Mouse (Mus musculus) stomach, postnatal 0 days (tissue): ENCODE data around the gene Naa10. TPM values are rescaled to one million over a fixed set of nuclear protein-coding genes. Genes with fewer than 3 reads are reported as not detected.

Source experiments
- ATAC-seq: fragments of 200-750 bp; cut with Nextera tagmentation; 2 replicates; pipeline ENCODE4 v1.8.0; 2017; ENCODE audit not compliant: low FRiP score, low TSS enrichment
- DNase-seq: peaks from one replicate; pipeline ENCODE4 v3.0.0-alpha.2; 2016; ENCODE audit warnings: low spot score
- H3K27ac ChIP-seq: fragments of 300-500 bp; sonication (generic); replicated peaks from 2 replicates; pipeline ENCODE4 v1.5.1; 2014; ENCODE audit warnings: mild to moderate bottlenecking, control low read depth
- H3K27me3 ChIP-seq: fragments of 300-500 bp; sonication (generic); 2 replicates; pipeline ENCODE4 v1.6.1; 2014; ENCODE audit warnings: low read length; ENCODE audit not compliant: control insufficient read depth, insufficient read depth
- H3K36me3 ChIP-seq: fragments of 300-500 bp; sonication (generic); 2 replicates; pipeline ENCODE4 v1.6.1; 2014; ENCODE audit warnings: low read length, mixed read lengths; ENCODE audit not compliant: control insufficient read depth, insufficient read depth
- H3K4me1 ChIP-seq: fragments of 300-500 bp; sonication (generic); replicated peaks from 2 replicates; pipeline ENCODE4 v1.6.1; 2014; ENCODE audit warnings: antibody characterized with exemption; ENCODE audit not compliant: control insufficient read depth, insufficient read depth
- H3K4me2 ChIP-seq: fragments of 300-500 bp; sonication (generic); replicated peaks from 2 replicates; pipeline ENCODE4 v1.6.1; 2014; ENCODE audit warnings: low read depth, mild to moderate bottlenecking, control low read depth, moderate library complexity
- H3K4me3 ChIP-seq: fragments of 300-500 bp; sonication (generic); 2 replicates; pipeline ENCODE4 v1.5.1; 2014; ENCODE audit warnings: low read depth, low read length, control low read depth
- H3K9ac ChIP-seq: fragments of 300-500 bp; sonication (generic); 2 replicates; pipeline ENCODE4 v1.6.1; 2014; ENCODE audit warnings: mild to moderate bottlenecking, low read length, control low read depth, mixed read lengths
- H3K9me3 ChIP-seq: fragments of 300-500 bp; sonication (generic); 2 replicates; pipeline ENCODE4 v1.6.1; 2016; ENCODE audit warnings: low read length; ENCODE audit not compliant: control insufficient read depth
- CTCF ChIP-seq: IDR thresholded peaks from 2 replicates; pipeline ENCODE4 v1.5.1; 2016; ENCODE audit warnings: antibody characterized with exemption, low read depth, mild to moderate bottlenecking, moderate library complexity
- EP300 ChIP-seq: optimal IDR thresholded peaks from 2 replicates; pipeline ENCODE3; 2016; ENCODE audit warnings: antibody characterized with exemption
- WGBS: fragments of 180-500 bp; shearing (Covaris S2); extraction: QIAGEN DNeasy Blood & Tissue Kit; methylation state at CpG from one replicate; pipeline ENCODE4 v1.1.7; 2014; 5-methylcytosine and 5-hydroxymethylcytosine counted together
- polyA plus RNA-seq: library from polyadenylated mRNA; unstranded; fragments of >200 nt; fragmentation: Nextera tagmentation; extraction: Ambion mirVana; gene quantifications from 2 replicates; pipeline ENCODE4 v1.2.1, GENCODE M21; 2015

The Naa10 gene
- polyA plus RNA-seq, 1 experiment from 2014 or later: 82.6 TPM

- H3K36me3 ChIP-seq: no peaks in the 10 kb centered on the region
- H3K27ac ChIP-seq: no peak overlapping the region
- no peak overlapping the region for H3K9ac ChIP-seq
- no peaks in the 10 kb centered on the region for H3K4me1 ChIP-seq
- no peak overlapping the region for H3K4me3 ChIP-seq
- 9% methylated on average over 20 of the region's 26 CpGs for WGBS
- H3K9me3 ChIP-seq: no peaks in the 10 kb centered on the region
- TF ChIP-seq EP300 (no peak), CTCF (no peak)
- H3K4me2 ChIP-seq: peak overlapping the region; percentile 38
- H3K27me3 ChIP-seq: no peaks in the 10 kb centered on the region
- DNase-seq (no peak), ATAC-seq (no peak)
Measured at GRCm38 (mm10) chrX:73911156-73911555, 10.6 kb downstream of the Naa10 start.

GRCm38 (mm10) chrX:73910451-73910850 lies 11.3 kb downstream of the Naa10 start:
- no peaks in the 10 kb centered on the region for H3K36me3 ChIP-seq
- ATAC-seq (no peak), DNase-seq (no peak)
- no peak overlapping the region for H3K27ac ChIP-seq
- no peak overlapping the region for H3K9ac ChIP-seq
- no peaks in the 10 kb centered on the region for H3K27me3 ChIP-seq
- no peaks in the 10 kb centered on the region for H3K4me1 ChIP-seq
- no peak overlapping the region for H3K4me3 ChIP-seq
- TF ChIP-seq CTCF: no peak
- no peak for TF ChIP-seq EP300
- H3K4me2 ChIP-seq: no peak overlapping the region
- H3K9me3 ChIP-seq: no peaks in the 10 kb centered on the region

GRCm38 (mm10) chrX:73910049-73910448 lies 11.7 kb downstream of the Naa10 start:
- H3K9me3 ChIP-seq: no peaks in the 10 kb centered on the region
- no peaks in the 10 kb centered on the region for H3K27me3 ChIP-seq
- no peak overlapping the region for H3K4me3 ChIP-seq
- TF ChIP-seq CTCF (no peak), EP300 (no peak)
- no peaks in the 10 kb centered on the region for H3K36me3 ChIP-seq
- H3K4me2 ChIP-seq: no peak overlapping the region
- ATAC-seq: no peak
- no peaks in the 10 kb centered on the region for H3K4me1 ChIP-seq
- DNase-seq: no peak
- H3K9ac ChIP-seq: no peak overlapping the region
- H3K27ac ChIP-seq: no peak overlapping the region
- WGBS: 92% methylated on average over 1 of the region's 1 CpGs

- H3K9me3 ChIP-seq: no peaks in the 10 kb centered on the region
- ATAC-seq: no peak
Measured at GRCm38 (mm10) chrX:73897959-73898358, 23.8 kb downstream of the Naa10 start.

GRCm38 (mm10) chrX:73895719-73896118 lies 26.0 kb downstream of the Naa10 start, which contains the start of gene L1cam:
Gene L1cam, minus strand, starts transcription at chrX:73896105.
- WGBS: 17% methylated on average over 2 of the region's 2 CpGs
- Histone ChIP-seq H3K36me3 (no peaks in the 10 kb centered on the region), H3K9ac (no peak within 1 kb of the TSS), H3K4me3 (no peak within 1 kb of the TSS), H3K27me3 (no peaks in the 10 kb centered on the region), H3K27ac (no peak within 1 kb of the TSS), H3K4me1 (no peaks in the 10 kb centered on the region), H3K4me2 (no peak within 1 kb of the TSS), H3K9me3 (no peaks in the 10 kb centered on the region)
- peak; percentile 67 for DNase-seq
- TF ChIP-seq CTCF: peak; percentile 67
- TF ChIP-seq EP300: no peak
- peak; percentile 41; the same call in 1 of the 2 replicates for ATAC-seq

More at GRCm38 (mm10) chrX:73897959-73898358, 23.8 kb downstream of the Naa10 start:
- no peak overlapping the region for H3K4me3 ChIP-seq
- H3K4me1 ChIP-seq: no peaks in the 10 kb centered on the region
- peak; percentile 41 for TF ChIP-seq CTCF
- no peak for TF ChIP-seq EP300
- no peak overlapping the region for H3K4me2 ChIP-seq
- no peaks in the 10 kb centered on the region for H3K27me3 ChIP-seq
- H3K27ac ChIP-seq: no peak overlapping the region
- 74% methylated on average over 3 of the region's 3 CpGs for WGBS
- DNase-seq: no peak
- H3K9ac ChIP-seq: no peak overlapping the region
- no peaks in the 10 kb centered on the region for H3K36me3 ChIP-seq

GRCm38 (mm10) chrX:73892833-73893232 lies 28.9 kb downstream of the Naa10 start:
- Histone ChIP-seq H3K4me1 (no peaks in the 10 kb centered on the region), H3K9me3 (no peaks in the 10 kb centered on the region), H3K36me3 (no peaks in the 10 kb centered on the region), H3K9ac (no peak overlapping the region), H3K4me2 (no peak overlapping the region), H3K4me3 (no peak overlapping the region), H3K27ac (no peak overlapping the region), H3K27me3 (no peaks in the 10 kb centered on the region)
- DNase-seq: no peak
- no peak for ATAC-seq
- no peak for TF ChIP-seq CTCF
- no peak for TF ChIP-seq EP300
- 88% methylated on average over 14 of the region's 14 CpGs for WGBS
